Mouse (Mus musculus): ENCODE data around the gene Tmem178.

The Tmem178 gene

GRCm38 (mm10) chr17:80946091-80946885, 1.9 kb downstream of the Tmem178 start:
- DNase-seq = peak; percentile 75 to 76

GRCm38 (mm10) chr17:80947075-80947960, 2.9 kb downstream of the Tmem178 start:
- peak in 1 of 2 experiments; percentile 50 for DNase-seq

DNA sequence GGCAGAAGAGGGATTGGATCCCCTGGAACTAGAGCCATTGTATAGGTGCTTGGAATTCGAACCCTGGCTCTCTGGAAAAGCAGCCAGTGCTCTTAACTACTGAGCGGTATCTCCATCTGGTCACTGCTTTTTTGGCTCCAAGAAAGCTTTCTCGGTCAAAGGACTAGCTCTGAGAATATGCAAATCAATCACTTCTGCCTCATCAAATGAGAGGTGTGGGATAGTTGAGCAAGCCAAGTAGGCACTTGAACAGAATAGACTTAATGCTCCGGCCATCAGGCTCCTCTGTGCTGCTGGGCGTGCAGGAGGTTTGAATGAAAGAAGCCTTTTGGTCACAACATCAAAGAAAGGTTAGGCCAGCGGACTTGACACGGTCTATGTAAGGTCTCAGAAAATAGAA, 5.0 kb downstream of the Tmem178 start:
- peak in 1 of 2 experiments; percentile 45 for DNase-seq

DNA sequence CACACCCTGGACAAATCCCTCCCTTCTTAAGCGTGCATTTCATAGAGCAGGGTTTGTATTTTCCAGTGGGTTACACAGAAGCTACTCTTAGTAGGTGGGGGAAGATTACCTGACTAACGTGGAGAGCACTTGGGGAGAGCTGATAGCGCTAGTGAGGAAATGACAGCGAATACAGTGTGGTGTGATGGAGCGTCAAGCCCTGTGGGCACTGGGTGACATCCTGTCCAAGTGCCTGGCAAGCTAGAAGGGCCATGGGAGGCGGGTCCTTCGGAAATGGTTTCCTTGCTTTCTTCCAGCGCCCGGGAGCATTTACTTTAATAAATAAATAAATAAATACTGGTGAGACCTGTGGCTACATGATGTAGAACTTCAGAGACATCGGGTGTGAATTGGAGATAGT, 5.5 kb downstream of the Tmem178 start:
- DNase-seq = no peak

- peak; percentile 71 to 75 for DNase-seq
These were observed 7.9 kb downstream of the Tmem178 start for GRCm38 (mm10) chr17:80952305-80952704.

DNA sequence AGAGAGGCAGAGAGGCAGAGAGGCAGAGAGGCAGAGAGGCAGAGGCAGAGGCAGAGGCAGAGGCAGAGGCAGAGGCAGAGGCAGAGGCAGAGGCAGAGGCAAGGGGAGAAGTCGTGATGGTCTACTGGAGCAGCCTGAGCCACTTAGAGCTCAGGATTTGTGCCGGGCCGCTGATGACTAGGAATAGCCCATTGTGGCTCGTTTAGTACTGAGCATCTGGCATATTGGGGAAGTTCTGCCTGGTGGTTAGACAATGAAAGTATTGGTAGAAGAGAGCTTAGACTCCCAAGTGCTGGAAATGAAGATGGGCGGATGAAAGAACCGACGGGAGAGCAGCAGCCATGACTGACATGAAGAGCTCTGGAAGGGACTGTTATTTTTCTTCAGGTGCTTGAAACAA, 11.0 kb downstream of the Tmem178 start:
- DNase-seq = no peak

DNA sequence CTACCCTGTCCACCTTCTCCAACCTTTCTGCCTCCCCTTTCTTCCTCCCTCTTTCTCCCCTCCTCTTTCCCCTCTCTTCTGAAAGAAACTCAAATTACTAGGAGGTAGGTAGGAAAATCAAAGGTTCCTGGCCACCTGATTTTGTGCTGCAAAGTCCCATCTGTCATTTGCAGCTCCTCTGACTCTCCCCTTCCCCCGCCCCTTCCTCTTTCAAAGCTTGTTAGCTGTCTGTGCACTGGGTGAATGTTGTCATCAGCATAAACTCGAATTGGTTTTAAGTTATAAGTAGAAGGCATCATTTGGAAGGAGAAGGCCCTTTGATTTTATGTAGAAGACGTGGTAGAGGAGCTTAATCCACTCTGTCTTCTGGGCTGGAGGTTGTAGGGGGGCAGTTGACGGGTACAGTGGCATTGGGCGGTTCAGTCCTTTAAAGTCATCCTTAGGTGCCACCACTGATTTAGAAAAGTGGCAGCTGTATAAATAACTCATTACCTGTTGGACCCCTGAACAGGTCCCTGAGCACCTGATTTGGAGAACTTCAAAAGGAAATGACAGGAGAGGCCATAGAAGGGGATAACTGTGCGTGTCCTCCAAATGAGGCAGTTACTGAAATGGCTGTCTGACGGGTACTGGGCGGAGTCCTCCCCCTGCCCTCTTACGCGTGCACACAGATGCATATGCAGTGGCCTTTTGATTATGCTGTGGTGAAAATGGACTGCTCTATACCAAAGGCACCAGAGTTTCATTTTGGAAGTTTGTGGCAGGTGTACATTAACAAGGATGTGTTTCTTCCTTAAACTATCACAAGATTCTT, 11.8 kb downstream of the Tmem178 start:
- no peak for DNase-seq

GRCm38 (mm10) chr17:80958332-80958731, 13.9 kb downstream of the Tmem178 start:
- no peak for DNase-seq

GRCm38 (mm10) chr17:80959840-80960239, 15.4 kb downstream of the Tmem178 start:
- DNase-seq = no peak

DNA sequence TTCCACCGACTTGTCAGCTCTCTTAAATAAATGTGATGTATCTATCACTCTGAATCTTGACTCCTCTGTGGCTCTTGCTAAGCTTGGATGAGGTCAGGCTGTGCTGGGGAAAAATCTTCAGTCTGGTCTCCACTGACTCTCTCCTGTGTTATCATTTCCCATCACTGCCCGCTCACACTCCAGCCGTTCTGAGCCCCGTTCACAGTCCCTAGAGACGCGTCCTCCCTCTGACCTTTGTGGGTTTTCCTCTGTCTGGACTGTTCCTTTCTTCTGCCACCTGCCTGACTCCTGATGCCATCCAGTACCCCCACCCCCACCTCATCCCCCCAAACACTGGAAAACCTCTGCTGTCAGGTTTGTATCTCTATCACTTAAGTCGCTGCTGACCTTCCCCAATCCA, 23.0 kb downstream of the Tmem178 start:
- DNase-seq = no peak

- DNase-seq = peak; percentile 80 to 82
These were observed 25.5 kb downstream of the Tmem178 start for GRCm38 (mm10) chr17:80969643-80970619.

GRCm38 (mm10) chr17:80970716-80971115, 26.3 kb downstream of the Tmem178 start:
- no peak for DNase-seq

- no peak for DNase-seq
These were observed 28.5 kb downstream of the Tmem178 start for GRCm38 (mm10) chr17:80972891-80973290.

DNA sequence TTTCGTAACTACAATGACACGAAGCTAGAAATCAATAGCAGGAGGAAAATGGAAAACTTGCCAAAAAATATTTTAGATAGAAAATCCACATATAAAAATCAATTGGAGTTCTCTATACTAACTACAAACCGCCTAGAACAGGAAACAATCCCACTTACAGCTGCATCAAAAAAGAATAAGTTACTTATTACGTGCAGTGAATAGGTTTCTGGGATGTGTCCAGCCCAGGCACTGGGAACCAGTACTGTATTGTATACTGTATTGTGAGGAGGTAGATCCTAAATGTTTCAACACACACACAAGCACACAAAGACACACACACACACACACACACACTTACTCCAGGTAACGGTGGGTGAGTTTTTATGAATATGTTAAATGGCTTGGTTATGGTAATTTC, 32.8 kb downstream of the Tmem178 start:
- no peak for DNase-seq

GRCm38 (mm10) chr17:80980096-80980495, 35.7 kb downstream of the Tmem178 start:
- DNase-seq = no peak

DNA sequence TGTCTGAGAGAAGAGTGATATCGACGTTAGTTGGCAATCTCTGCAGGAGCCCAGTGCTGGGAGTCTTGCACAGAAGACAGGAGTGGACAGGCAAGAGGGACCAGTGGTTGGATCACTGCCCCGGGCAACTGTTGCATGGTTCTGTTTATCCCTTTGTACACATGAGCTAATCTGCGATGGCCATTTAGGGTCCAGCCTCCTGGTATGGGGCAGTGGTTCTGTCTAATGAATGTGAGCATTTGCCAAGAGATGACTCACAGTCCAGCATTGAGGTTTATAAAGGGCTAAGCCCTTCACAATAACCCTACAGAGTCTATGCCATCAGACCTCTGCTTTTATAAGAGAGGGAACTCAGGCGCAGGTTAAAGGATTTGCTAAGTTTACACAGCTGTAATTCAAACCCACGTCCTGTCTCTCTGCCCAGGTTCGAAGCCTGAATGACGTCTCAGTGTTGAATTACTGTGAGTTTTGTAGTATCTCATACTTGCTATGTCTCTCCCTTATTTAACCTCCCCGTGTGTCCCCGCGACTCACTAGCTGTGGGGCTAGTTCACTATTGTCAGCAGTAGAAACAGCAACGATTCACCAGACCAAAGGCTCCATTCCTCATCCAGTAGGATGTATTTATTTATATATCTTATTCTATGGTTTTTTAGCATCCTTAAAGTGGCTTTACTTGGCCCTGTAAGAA, 37.4 kb downstream of the Tmem178 start:
- DNase-seq = peak; percentile 84 to 91

DNA sequence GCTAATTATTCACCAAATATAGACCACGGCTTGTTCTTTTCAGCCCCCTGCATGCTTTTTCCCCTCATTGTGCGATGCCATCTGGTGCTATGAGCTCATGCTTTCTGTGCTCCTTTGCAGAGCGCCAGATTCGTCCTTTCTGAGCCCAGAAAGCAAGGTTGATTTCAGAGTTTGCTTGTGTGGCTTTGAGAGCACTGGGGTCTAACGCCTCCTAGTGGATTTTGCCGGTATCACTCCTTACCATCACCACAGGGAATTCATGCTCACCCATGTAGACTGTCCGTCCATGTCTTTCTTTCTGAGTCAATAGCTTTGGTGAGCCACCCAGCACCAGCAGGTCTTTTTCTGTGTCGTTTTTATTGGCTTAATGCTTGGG, 38.0 kb downstream of the Tmem178 start:
- DNase-seq = peak; percentile 95

DNA sequence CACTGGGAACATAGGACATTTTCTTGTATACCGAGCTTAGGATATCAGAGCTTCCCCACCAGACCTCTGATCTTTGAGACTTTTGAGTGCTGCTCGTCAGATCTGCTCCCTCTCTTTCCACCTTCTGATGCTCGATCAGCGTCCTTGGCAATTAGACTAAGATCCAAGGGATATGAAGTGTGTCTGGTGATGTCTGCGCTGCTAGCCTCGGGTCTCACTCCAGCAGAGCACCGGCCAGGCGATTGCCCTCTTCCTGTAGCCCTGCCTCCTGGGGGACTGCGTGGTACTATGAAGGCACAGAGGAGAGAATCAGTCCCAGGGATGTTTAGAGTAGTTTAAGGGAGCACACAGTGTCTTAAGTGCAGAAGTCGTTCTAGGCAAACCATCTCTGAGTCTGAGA, 38.5 kb downstream of the Tmem178 start:
- peak; percentile 38 to 53 for DNase-seq

DNA sequence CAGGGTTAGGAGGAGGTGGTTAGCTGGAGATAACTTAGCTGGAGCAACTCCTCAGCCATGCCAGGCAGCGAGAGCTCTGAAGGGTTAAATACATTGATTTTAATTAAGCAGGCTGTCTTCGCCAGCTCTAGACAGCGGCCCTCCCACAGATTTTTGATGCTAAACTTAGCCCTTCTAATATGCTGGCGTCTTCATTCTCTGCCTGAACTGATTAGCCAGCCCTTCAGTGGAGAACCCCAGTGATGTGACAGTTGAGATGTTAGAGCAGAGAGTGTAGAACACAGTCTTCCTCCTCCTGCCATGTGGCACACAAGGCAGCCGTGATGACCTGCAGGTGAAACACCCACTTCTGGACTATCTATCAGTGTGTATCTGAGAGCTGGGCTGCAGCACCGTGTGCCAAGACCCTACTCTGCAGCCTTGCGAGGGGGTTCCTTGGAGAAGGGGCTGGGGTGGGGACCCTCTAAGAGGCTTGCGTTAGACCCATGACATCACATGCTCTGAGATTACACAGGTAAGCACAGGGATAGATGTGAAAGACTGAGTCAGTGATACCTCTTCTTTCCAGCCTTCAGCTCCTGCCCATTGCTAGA, 47.2 kb downstream of the Tmem178 start:
- no peak for DNase-seq

DNA sequence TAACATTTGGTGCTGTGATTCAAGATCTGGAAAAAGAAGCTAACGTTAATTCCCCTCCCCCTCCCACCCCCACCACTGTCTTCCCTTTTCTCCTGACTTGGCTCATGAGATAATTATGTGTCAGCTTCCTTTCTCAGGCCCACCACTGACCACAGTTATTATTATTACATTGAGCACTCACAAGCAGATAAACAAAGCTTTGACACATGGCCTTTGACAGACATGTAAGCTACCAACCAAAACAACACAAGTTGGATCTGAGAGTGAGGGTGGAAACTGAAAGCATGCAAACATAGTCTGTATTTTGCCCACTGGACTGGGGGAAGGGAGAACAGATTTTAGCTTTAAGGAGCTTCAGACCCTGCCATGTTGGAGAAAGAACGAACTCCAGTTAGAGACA, 52.8 kb downstream of the Tmem178 start:
- no peak for DNase-seq

DNA sequence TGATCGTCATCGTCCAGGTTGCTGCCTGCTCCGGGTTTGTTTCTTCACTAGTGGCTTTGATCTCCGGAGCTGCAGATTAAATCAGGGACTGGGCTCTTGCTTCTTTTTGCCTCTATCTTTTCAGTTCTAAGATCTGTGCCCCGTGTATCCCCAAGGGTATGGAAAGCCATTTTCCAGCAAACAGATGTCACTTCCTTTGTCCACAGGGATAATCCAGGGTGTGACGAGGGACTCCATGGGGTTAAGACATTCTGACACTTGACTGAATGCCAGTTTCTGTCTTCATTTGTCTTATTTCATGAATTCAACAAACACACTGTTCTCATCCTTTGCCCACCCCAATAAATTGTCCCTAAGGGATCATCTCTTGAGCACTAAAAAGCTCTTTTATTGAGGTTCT, 54.5 kb downstream of the Tmem178 start:
- DNase-seq = no peak

Measured in cerebellum, adult 18-20 months (tissue).